Mouse (Mus musculus) left cerebral cortex, adult 2 months (tissue): Measurements from ENCODE around the gene Thap11. TPM values are rescaled to one million over a fixed set of nuclear protein-coding genes. Genes with fewer than 3 reads are reported as not detected.
"Not testable (repeated sequence)": the region's sequence is repeated elsewhere in the genome, so short reads cannot be mapped to it uniquely, and the experiment has no call there.

Experiments used
- DNase-seq, 2 experiments: peaks; one replicate each; pipeline ENCODE4 v3.0.0; 2021 to 2022; ENCODE audit warnings: low spot score in 2 of 2, mixed read lengths in 1 of 2; ENCODE audit errors: extremely low spot score in 1 of 2
- H3K27ac ChIP-seq: fragments of 200-600 bp; 2 replicates; pipeline ENCODE4 v1.8.1; 2022
- H3K4me3 ChIP-seq: fragments of 200-600 bp; 2 replicates; pipeline ENCODE4 v1.8.1; 2022
- CTCF ChIP-seq: fragments of 200-600 bp; IDR thresholded peaks from 2 replicates; pipeline ENCODE4 v1.8.1; 2022; ENCODE audit warnings: antibody characterized with exemption, mild to moderate bottlenecking, moderate library complexity
- intact Hi-C: fragments of 180-260 bp; cut with DNase I; formaldehyde crosslinking; loops from one replicate; pipeline ENCODE4 v1.15.1; 2025
- total RNA-seq, 2 experiments: library from RNA; stranded (reverse); gene quantifications; 2 replicates each; pipeline ENCODE4 v1.2.3; 2021

Thap11 gene
- total RNA-seq, 2 experiments from 2014 or later = 38.1 to 41.0 TPM

GRCm38 (mm10) chr8:105826379-105826778 is 28.6 kb upstream of the Thap11 start:
- peak overlapping the region; percentile 79 for H3K4me3 ChIP-seq
- no peak for TF ChIP-seq CTCF
- DNase-seq = no peak
- H3K27ac ChIP-seq = peak overlapping the region; percentile 66
- intact Hi-C loops = loop anchor here (2.0 kb wide), 1 partner anchor 68 kb away; the partner anchor contains the start of gene Gfod2

GRCm38 (mm10) chr8:105826861-105827848 is 27.8 kb upstream of the Thap11 start, which contains the start of the genes Ranbp10 and Tsnaxip1:
Gene Ranbp10, minus strand, starts transcription at chr8:105827350.
Gene Tsnaxip1, plus strand, starts transcription at chr8:105827731.
- Histone ChIP-seq H3K27ac (peak within 1 kb of the TSS; percentile 89), H3K4me3 (peak within 1 kb of the TSS; percentile 79)
- intact Hi-C loops = loop anchor here (2.0 kb wide), 1 partner anchor 68 kb away; the partner anchor contains the start of gene Gfod2
- DNase-seq = peak; percentile 93 to 96
- TF ChIP-seq CTCF = no peak; the same call in 1 of the 2 replicates

GRCm38 (mm10) chr8:105833740-105834139 is 21.2 kb upstream of the Thap11 start:
- intact Hi-C loops = loop anchor here (2.0 to 5.0 kb wide), 2 partner anchors 97 to 121 kb away; no protein-coding TSS in a partner anchor
- not testable (repeated sequence) for DNase-seq, H3K27ac ChIP-seq, H3K4me3 ChIP-seq

GRCm38 (mm10) chr8:105835318-105835717 is 19.6 kb upstream of the Thap11 start:
- Histone ChIP-seq H3K4me3 (no peak overlapping the region), H3K27ac (no peak overlapping the region)
- peak; percentile 68 for TF ChIP-seq CTCF
- peak; percentile 56 to 71 for DNase-seq
- intact Hi-C loops = loop anchor here (2.0 to 5.0 kb wide), 2 partner anchors 95 to 187 kb away; no protein-coding TSS in a partner anchor

GRCm38 (mm10) chr8:105836991-105837390 is 17.9 kb upstream of the Thap11 start:
- intact Hi-C loops = loop anchor here (5.0 kb wide), 1 partner anchor 185 kb away; no protein-coding TSS in a partner anchor
- Histone ChIP-seq H3K4me3 (no peak overlapping the region), H3K27ac (no peak overlapping the region)
- no peak for DNase-seq
- no peak for TF ChIP-seq CTCF

- H3K4me3 ChIP-seq = no peak overlapping the region
- DNase-seq = no peak
- intact Hi-C loops = loop anchor here (5.0 kb wide), 1 partner anchor 183 kb away; no protein-coding TSS in a partner anchor
- no peak overlapping the region for H3K27ac ChIP-seq
- no peak for TF ChIP-seq CTCF
Observed at GRCm38 (mm10) chr8:105839209-105839608, 15.7 kb upstream of the Thap11 start.

- intact Hi-C loops = no loop called here
Observed at GRCm38 (mm10) chr8:105846678-105847077, 8.3 kb upstream of the Thap11 start.

GRCm38 (mm10) chr8:105850014-105850413 is 4.9 kb upstream of the Thap11 start:
- no peak for TF ChIP-seq CTCF
- DNase-seq = no peak
- intact Hi-C loops = loop anchor here (5.0 kb wide), 2 partner anchors 138 to 162 kb away; partner anchors contain the start of gene Ddx28
- no peak overlapping the region for H3K27ac ChIP-seq
- no peak overlapping the region for H3K4me3 ChIP-seq

More at GRCm38 (mm10) chr8:105846678-105847077, 8.3 kb upstream of the Thap11 start:
- no peak for TF ChIP-seq CTCF
- H3K4me3 ChIP-seq = no peak overlapping the region
- H3K27ac ChIP-seq = no peak overlapping the region
- DNase-seq = no peak

GRCm38 (mm10) chr8:105850611-105851010 is 4.3 kb upstream of the Thap11 start:
- Histone ChIP-seq H3K27ac (no peak overlapping the region), H3K4me3 (no peak overlapping the region)
- intact Hi-C loops = loop anchor here (5.0 kb wide), 2 partner anchors 138 to 162 kb away; partner anchors contain the start of gene Ddx28
- no peak for TF ChIP-seq CTCF
- DNase-seq = no peak

- no peak for TF ChIP-seq CTCF
- peak; percentile 84 to 87 for DNase-seq
- H3K4me3 ChIP-seq = peak overlapping the region; percentile 70
- H3K27ac ChIP-seq = peak overlapping the region; percentile 67
- intact Hi-C loops = loop anchor here (5.0 kb wide), 2 partner anchors 139 to 161 kb away; partner anchors contain the start of gene Ddx28
Observed at GRCm38 (mm10) chr8:105851651-105852143, 3.2 kb upstream of the Thap11 start.

GRCm38 (mm10) chr8:105852146-105852729 is 2.7 kb upstream of the Thap11 start:
- Histone ChIP-seq H3K27ac (no peak overlapping the region; the same call in 1 of the 2 replicates), H3K4me3 (peak overlapping the region; percentile 70)
- no peak for TF ChIP-seq CTCF
- DNase-seq = no peak
- intact Hi-C loops = loop anchor here (5.0 kb wide), 2 partner anchors 140 to 160 kb away; partner anchors contain the start of gene Ddx28
